Mouse (Mus musculus): ENCODE data around the gene Gm11077.

The Gm11077 gene

GRCm38 (mm10) chr6:140729272-140729671 lies at the start of gene Gm11077:
TSS of gene Gm11077 (plus strand) at chr6:140729284.
- no peak for DNase-seq (ENCODE audit: low read depth, low spot score)

- no peak for DNase-seq (ENCODE audit: low read depth, low spot score)
Measured at GRCm38 (mm10) chr6:140680713-140681112, 48.4 kb upstream of the Gm11077 start.

- peak; percentile 63 for DNase-seq (ENCODE audit: low read depth, low spot score)
Measured at GRCm38 (mm10) chr6:140682829-140683228, 46.3 kb upstream of the Gm11077 start.

- no peak for DNase-seq (ENCODE audit: low read depth, low spot score)
Measured at GRCm38 (mm10) chr6:140684403-140684802, 44.7 kb upstream of the Gm11077 start.

- no peak for DNase-seq (ENCODE audit: low read depth, low spot score)
Measured at GRCm38 (mm10) chr6:140689617-140690404, 39.3 kb upstream of the Gm11077 start.

- DNase-seq (ENCODE audit: low read depth, low spot score), result no peak
Measured at GRCm38 (mm10) chr6:140692160-140692559, 36.9 kb upstream of the Gm11077 start.

GRCm38 (mm10) chr6:140696192-140696879 lies 32.7 kb upstream of the Gm11077 start:
- no peak for DNase-seq (ENCODE audit: low read depth, low spot score)

GRCm38 (mm10) chr6:140697994-140698393 lies 31.1 kb upstream of the Gm11077 start:
- no peak for DNase-seq (ENCODE audit: low read depth, low spot score)

- no peak for DNase-seq (ENCODE audit: low read depth, low spot score)
Measured at GRCm38 (mm10) chr6:140698596-140698995, 30.5 kb upstream of the Gm11077 start.

GRCm38 (mm10) chr6:140701259-140701658 lies 27.8 kb upstream of the Gm11077 start:
- DNase-seq (ENCODE audit: low read depth, low spot score), result no peak

GRCm38 (mm10) chr6:140705132-140705531 lies 24.0 kb upstream of the Gm11077 start:
- DNase-seq (ENCODE audit: low read depth, low spot score), result no peak

GRCm38 (mm10) chr6:140706056-140706455 lies 23.0 kb upstream of the Gm11077 start:
- no peak for DNase-seq (ENCODE audit: low read depth, low spot score)

GRCm38 (mm10) chr6:140708059-140708458 lies 21.0 kb upstream of the Gm11077 start:
- DNase-seq (ENCODE audit: low read depth, low spot score), result no peak

GRCm38 (mm10) chr6:140709415-140710107 lies 19.5 kb upstream of the Gm11077 start:
- DNase-seq (ENCODE audit: low read depth, low spot score), result no peak

GRCm38 (mm10) chr6:140712754-140713153 lies 16.3 kb upstream of the Gm11077 start:
- peak; percentile 71 for DNase-seq (ENCODE audit: low read depth, low spot score)

- DNase-seq (ENCODE audit: low read depth, low spot score), result peak; percentile 80
Measured at GRCm38 (mm10) chr6:140714905-140715365, 14.1 kb upstream of the Gm11077 start.

- DNase-seq (ENCODE audit: low read depth, low spot score), result no peak
Measured at GRCm38 (mm10) chr6:140722058-140722457, 7.0 kb upstream of the Gm11077 start.

- DNase-seq (ENCODE audit: low read depth, low spot score), result peak; percentile 39
Measured at GRCm38 (mm10) chr6:140730669-140731401, 1.8 kb downstream of the Gm11077 start.

- DNase-seq (ENCODE audit: low read depth, low spot score), result peak; percentile 34
Measured at GRCm38 (mm10) chr6:140731402-140731730, 2.3 kb downstream of the Gm11077 start.

- DNase-seq (ENCODE audit: low read depth, low spot score), result peak; percentile 23
Measured at GRCm38 (mm10) chr6:140732971-140733640, 4.0 kb downstream of the Gm11077 start.

- DNase-seq (ENCODE audit: low read depth, low spot score), result no peak
Measured at GRCm38 (mm10) chr6:140733641-140733986, 4.5 kb downstream of the Gm11077 start.
